Mouse (Mus musculus) C2C12 (cell line): ENCODE results near the gene Ccnyl1. TPM values are rescaled to one million over a fixed set of nuclear protein-coding genes. Genes with fewer than 3 reads are reported as not detected.

Source experiments
- H3K27me3 ChIP-seq: one replicate; pipeline ENCODE4 v1.6.1; 2011; ENCODE audit not compliant: control insufficient read depth, insufficient read depth, insufficient read length
- H3K36me3 ChIP-seq: one replicate; pipeline ENCODE4 v1.6.1; 2011; ENCODE audit not compliant: control insufficient read depth, insufficient read depth
- H3K4me3 ChIP-seq: one replicate; pipeline ENCODE4 v1.5.1; 2011; ENCODE audit warnings: mild to moderate bottlenecking, control low read depth; ENCODE audit not compliant: poor library complexity, insufficient read depth, severe bottlenecking
- H3K79me2 ChIP-seq: one replicate; pipeline ENCODE4 v1.6.1; 2011; ENCODE audit not compliant: control insufficient read depth, insufficient read depth
- H3K79me3 ChIP-seq: one replicate; pipeline ENCODE4 v1.6.1; 2011; ENCODE audit warnings: low read depth, control low read depth
- H3ac ChIP-seq: one replicate; pipeline ENCODE3; 2011; ENCODE audit warnings: low read depth; ENCODE audit not compliant: control insufficient read depth, insufficient read length
- CEBPB ChIP-seq: IDR thresholded peaks from one replicate; pipeline ENCODE4 v1.6.1; 2011; ENCODE audit warnings: low read depth, mild to moderate bottlenecking, control low read depth, moderate library complexity
- CTCF ChIP-seq: IDR thresholded peaks from one replicate; pipeline ENCODE4 v1.5.1; 2011; ENCODE audit not compliant: control insufficient read depth, insufficient read depth, insufficient read length
- FOSL1 ChIP-seq: IDR thresholded peaks from one replicate; pipeline ENCODE4 v1.8.0; 2011; ENCODE audit warnings: mild to moderate bottlenecking, low read length; ENCODE audit not compliant: poor library complexity, insufficient read depth, severe bottlenecking
- MAX ChIP-seq: IDR thresholded peaks from one replicate; pipeline ENCODE4 v1.6.1; 2011; ENCODE audit warnings: mild to moderate bottlenecking, control low read depth
- MYOD1 ChIP-seq: IDR thresholded peaks from one replicate; pipeline ENCODE4 v1.6.1; 2011; ENCODE audit warnings: low read depth; ENCODE audit not compliant: control insufficient read depth, insufficient read length
- MYOG ChIP-seq: IDR thresholded peaks from one replicate; pipeline ENCODE4 v1.6.1; 2011; ENCODE audit not compliant: control insufficient read depth, insufficient read length; ENCODE audit errors: extremely low read depth
- USF1 ChIP-seq: IDR thresholded peaks from one replicate; pipeline ENCODE4 v1.6.1; 2011; ENCODE audit warnings: low read depth, mild to moderate bottlenecking, control low read depth, moderate library complexity
- polyA plus RNA-seq: library from polyadenylated mRNA; unstranded; fragments of >200 nt; fragmentation: generic; extraction: Trizol; gene quantifications from one replicate; pipeline ENCODE4 v1.2.1, GENCODE M21; 2012; ENCODE audit warnings: missing spikeins

Ccnyl1 gene
- polyA plus RNA-seq, 1 experiment: 40.5 TPM

DNA sequence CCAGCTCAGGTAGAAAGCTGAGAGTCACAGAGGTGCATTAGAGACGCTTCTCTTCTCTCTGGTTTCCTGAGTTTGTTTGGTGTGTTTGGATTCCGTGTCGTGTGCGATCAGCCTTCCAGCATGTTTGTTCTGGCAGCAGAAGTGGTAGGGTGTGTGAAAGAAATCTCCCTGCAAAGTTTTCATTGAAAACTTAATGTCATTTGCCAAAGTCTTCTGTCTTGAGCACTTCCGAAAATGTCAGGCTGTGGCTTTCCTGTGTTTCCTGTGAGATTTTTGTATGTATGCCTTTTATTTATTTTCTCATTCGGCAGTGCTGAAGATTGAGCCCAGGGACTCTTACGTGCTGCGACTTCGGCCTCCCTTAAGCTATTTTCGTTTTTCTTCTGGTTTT is 66.4 kb downstream of the Ccnyl1 start:
- H3K79me2 ChIP-seq: no peaks in the 10 kb centered on the region
- no peak overlapping the region for H3K4me3 ChIP-seq
- H3K27me3 ChIP-seq: no peaks in the 10 kb centered on the region
- no peaks in the 10 kb centered on the region for H3K36me3 ChIP-seq
- H3ac ChIP-seq: no peak overlapping the region
- TF ChIP-seq USF1 (no peak), MYOD1 (no peak), MYOG (no peak), CTCF (no peak), CEBPB (no peak), MAX (no peak), FOSL1 (no peak)
- no peaks in the 10 kb centered on the region for H3K79me3 ChIP-seq

GRCm38 (mm10) chr1:64757254-64757653 is 67.0 kb downstream of the Ccnyl1 start:
- no peak for TF ChIP-seq FOSL1
- no peak for TF ChIP-seq MYOD1
- no peak for TF ChIP-seq MAX
- no peak for TF ChIP-seq MYOG
- no peak for TF ChIP-seq CEBPB
- TF ChIP-seq CTCF: no peak
- no peak for TF ChIP-seq USF1
- no peak overlapping the region for H3K4me3 ChIP-seq
- H3K36me3 ChIP-seq: no peaks in the 10 kb centered on the region

GRCm38 (mm10) chr1:64757766-64758165 is 67.5 kb downstream of the Ccnyl1 start:
- no peak for TF ChIP-seq USF1
- no peak for TF ChIP-seq MYOD1
- TF ChIP-seq FOSL1: no peak
- TF ChIP-seq MYOG: no peak
- TF ChIP-seq MAX: no peak
- TF ChIP-seq CEBPB: no peak
- TF ChIP-seq CTCF: no peak
- Histone ChIP-seq H3K36me3 (no peaks in the 10 kb centered on the region), H3K79me3 (no peaks in the 10 kb centered on the region), H3K27me3 (no peaks in the 10 kb centered on the region), H3ac (no peak overlapping the region), H3K4me3 (no peak overlapping the region), H3K79me2 (no peaks in the 10 kb centered on the region)

More at GRCm38 (mm10) chr1:64757254-64757653, 67.0 kb downstream of the Ccnyl1 start:
- H3ac ChIP-seq: no peak overlapping the region
- H3K79me3 ChIP-seq: no peaks in the 10 kb centered on the region
- no peaks in the 10 kb centered on the region for H3K27me3 ChIP-seq
- no peaks in the 10 kb centered on the region for H3K79me2 ChIP-seq

DNA sequence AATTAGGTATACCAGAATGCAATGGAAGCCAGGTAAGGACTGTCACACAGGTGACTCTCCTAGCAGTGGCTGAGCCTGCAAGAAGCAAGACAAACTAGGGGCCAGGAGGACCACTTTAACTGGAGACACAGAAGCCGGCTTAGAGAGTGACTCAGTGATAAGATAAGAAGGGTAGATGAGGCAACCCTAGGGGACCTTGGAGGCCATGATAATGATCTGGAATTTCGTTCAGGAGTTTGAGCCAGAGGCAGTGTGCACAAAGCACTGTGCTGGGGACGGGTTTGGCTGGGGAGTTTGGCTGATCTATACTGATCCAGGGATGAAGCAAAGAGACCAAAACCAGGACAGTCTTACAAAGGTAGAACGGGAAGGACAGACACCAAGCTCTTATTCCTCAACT is 71.4 kb downstream of the Ccnyl1 start:
- no peak for TF ChIP-seq MYOG
- TF ChIP-seq CTCF: no peak
- TF ChIP-seq USF1: no peak
- no peak for TF ChIP-seq CEBPB
- no peak for TF ChIP-seq FOSL1
- no peak for TF ChIP-seq MYOD1
- TF ChIP-seq MAX: no peak
- Histone ChIP-seq H3K27me3 (no peaks in the 10 kb centered on the region), H3ac (no peak overlapping the region), H3K36me3 (no peaks in the 10 kb centered on the region), H3K79me2 (no peaks in the 10 kb centered on the region), H3K79me3 (no peaks in the 10 kb centered on the region), H3K4me3 (no peak overlapping the region)

- no peak overlapping the region for H3ac ChIP-seq
- no peaks in the 10 kb centered on the region for H3K27me3 ChIP-seq
- no peaks in the 10 kb centered on the region for H3K79me3 ChIP-seq
- H3K4me3 ChIP-seq: no peak overlapping the region
- H3K79me2 ChIP-seq: no peaks in the 10 kb centered on the region
- no peak for TF ChIP-seq FOSL1
- TF ChIP-seq USF1: no peak
- H3K36me3 ChIP-seq: no peaks in the 10 kb centered on the region
Observed at GRCm38 (mm10) chr1:64770169-64770568, 79.9 kb downstream of the Ccnyl1 start.

DNA sequence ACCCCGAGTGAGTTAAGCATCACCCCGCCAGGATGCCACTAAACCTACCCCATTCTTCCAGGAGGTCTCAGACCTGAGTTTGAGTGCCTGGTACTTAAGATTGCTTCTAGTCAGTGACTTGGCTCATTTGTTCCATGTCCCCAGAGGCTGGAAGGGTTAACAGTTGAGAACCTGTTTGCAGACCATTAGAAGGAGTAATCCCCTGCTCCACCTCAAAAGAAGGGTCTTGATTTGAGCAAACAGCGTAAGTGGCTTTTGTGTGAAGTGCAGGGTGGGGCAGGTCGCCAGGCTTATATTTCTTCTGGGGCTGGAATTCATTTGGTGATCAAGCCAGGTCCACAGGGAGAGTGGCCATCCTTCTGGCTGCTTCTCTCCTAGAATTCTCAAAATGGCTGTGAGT is 83.0 kb downstream of the Ccnyl1 start:
- Histone ChIP-seq H3ac (no peak overlapping the region), H3K79me2 (no peaks in the 10 kb centered on the region), H3K4me3 (no peak overlapping the region), H3K79me3 (no peaks in the 10 kb centered on the region), H3K36me3 (no peaks in the 10 kb centered on the region), H3K27me3 (no peaks in the 10 kb centered on the region)
- TF ChIP-seq CEBPB: no peak
- no peak for TF ChIP-seq CTCF
- no peak for TF ChIP-seq MAX
- TF ChIP-seq FOSL1: no peak
- TF ChIP-seq MYOD1: no peak
- no peak for TF ChIP-seq MYOG
- TF ChIP-seq USF1: no peak

Other genes starting within 250 kb of the Ccnyl1 start
- gene Creb1, start 157.8 kb upstream of the Ccnyl1 start, polyA plus RNA-seq: 11.2 TPM
- 27.9 TPM for gene Mettl21a, start 73.2 kb upstream of the Ccnyl1 start, polyA plus RNA-seq
- 1.5 TPM for gene Fzd5, start 47.3 kb downstream of the Ccnyl1 start, polyA plus RNA-seq